Mouse (Mus musculus): ENCODE results near the gene Gng7.
"Not testable (repeated sequence)": the region's sequence is repeated elsewhere in the genome, so short reads cannot be mapped to it uniquely, and the experiment has no call there.

Gene Gng7

DNA sequence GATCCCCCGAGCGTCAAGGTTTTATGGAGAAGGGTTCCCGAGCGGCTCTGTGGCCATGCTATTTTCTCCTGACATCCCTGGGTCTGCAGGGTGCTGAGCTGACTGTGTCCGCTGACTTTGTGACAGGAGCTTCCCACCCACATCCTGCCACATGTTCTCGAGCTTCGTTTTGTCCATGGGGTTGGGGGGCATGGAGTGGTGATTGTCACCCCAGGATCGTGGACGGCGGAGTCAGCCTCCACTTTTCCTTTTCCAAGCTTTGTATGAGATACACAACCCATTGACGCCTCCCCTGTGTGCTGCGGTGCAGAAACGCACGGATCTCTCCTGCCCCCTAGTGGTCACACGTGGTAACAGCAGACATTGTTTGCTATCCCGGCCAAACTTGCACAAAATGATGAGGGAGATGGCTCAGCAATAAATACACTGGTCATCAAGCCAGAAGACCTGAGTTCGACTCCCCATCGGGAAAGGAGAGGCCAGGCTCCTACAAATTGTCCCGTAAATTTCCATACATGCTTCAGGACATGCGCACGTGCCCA lies 19.6 kb downstream of the Gng7 start:
- DNase-seq (ENCODE audit: low read depth, low spot score) = peak; percentile 89

- DNase-seq (ENCODE audit: low read depth, low spot score) = no peak
Observed at GRCm38 (mm10) chr10:80994621-80995020, 20.1 kb downstream of the Gng7 start.

DNA sequence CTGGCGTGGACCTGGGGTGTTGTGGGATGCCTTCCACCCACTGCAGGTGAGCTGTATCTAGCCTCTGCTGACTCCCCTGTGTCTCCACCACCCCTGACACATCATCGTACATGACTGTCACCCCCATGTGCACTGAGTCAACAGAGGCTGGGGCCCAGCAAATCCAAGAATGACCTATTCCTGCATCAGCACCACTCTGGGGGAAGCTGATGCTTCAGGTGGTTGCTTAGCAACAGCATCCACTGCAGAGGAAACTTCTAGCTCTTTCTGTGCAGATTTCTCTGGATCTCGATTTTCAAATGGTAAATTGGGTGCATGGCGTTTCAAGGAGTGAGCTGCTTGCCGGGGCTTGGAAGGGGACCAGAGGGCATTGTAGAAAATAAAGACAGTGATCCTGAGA lies 21.5 kb downstream of the Gng7 start:
- DNase-seq (ENCODE audit: low read depth, low spot score) = no peak

- DNase-seq (ENCODE audit: low read depth, low spot score) = no peak
Observed at GRCm38 (mm10) chr10:80991945-80992344, 22.8 kb downstream of the Gng7 start.

GRCm38 (mm10) chr10:80991007-80991406 lies 23.7 kb downstream of the Gng7 start:
- peak; percentile 80 for DNase-seq (ENCODE audit: low read depth, low spot score)

DNA sequence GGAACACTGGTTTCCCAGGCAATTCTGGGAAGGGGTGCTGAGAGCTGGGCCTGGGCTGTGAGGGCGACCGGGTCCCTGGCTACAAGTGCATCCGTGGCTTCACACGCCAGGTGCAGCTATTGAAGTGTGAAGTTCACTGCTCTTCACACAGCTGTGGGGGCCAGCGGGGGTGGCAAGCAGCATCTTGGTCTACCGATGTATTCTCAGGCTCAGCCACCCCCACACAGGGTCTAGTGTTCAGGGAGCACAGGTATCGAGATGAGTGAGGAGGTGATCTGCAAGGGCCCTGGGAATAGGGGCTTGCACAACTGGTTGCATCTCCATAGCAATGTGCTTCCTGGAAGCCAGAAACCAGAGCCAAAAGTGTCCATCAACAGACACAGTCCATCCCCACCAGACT lies 24.3 kb downstream of the Gng7 start:
- DNase-seq (ENCODE audit: low read depth, low spot score) = peak; percentile 32

DNA sequence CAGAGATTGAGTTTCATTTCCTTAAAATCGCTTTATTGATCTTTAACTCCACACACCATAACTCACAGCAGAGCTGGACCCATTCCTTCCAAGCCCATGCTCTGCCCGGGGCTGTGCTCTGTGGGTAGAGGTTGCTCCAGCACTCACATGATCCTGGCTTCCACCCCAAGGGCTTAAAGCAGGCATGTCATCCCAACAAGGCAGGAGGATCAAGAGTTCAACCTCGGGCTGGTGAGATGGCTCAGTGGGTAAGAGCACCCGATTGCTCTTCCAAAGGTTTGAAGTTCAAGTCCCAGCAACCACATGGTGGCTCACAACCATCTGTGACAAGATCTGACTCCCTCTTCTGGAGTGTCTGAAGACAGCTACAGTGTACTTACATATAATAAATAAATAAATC lies 24.9 kb downstream of the Gng7 start:
- not testable (repeated sequence) for DNase-seq (ENCODE audit: low read depth, low spot score)

DNA sequence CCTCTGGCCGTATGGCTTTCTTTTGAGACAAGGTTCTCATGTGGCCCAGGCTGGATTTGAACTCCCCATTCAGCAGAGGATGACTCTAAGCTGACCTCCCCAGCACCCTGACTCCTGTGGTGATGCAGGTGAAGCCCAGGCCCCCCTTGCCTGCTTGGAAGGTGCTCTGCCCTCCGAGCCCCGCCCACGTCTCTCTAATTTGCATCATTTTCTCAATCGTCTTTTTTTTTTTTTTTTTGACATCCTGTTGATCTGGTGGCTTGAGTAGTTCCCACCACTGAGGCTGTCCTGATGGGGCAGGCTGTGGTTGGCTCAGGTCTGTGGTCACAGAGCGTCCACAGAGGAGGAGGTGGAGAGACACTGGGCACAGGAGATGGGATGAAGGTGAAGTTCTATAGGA lies 25.3 kb downstream of the Gng7 start:
- peak; percentile 77 for DNase-seq (ENCODE audit: low read depth, low spot score)

DNA sequence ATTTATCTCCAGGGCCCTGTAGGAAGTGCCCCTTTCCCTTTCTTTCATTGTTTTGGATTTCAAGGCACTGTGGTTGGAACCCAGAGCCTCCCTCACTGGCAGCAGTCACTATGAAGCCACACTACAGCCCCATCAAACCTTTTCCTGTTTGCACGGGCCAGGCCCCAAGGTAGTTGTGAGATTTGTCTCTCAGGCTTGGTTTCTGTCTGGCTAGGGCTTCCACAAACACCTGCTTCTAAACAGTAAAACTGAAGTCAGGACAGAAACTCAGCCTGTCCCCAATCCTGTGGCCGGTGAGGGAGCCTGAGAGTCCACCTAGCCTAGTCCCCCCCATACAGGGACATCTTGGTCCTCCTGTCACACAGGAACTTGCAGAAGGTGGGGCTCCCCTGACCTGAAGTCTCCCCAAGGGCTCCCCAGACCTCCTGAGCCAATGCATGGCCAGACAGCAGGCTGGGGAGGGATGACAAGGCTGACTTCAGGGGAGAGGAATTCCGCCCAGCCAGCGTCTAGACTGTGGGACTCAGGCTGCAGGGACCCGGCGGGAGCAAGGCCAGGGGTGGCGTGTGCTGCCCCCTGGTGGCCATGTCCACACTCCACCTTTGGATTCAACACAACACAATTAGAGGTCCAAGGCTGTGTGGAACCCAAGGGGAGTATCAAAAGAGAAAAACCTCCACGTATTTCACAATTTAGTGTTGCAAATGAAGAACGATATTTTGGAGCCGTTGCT lies 26.9 kb downstream of the Gng7 start:
- DNase-seq (ENCODE audit: low read depth, low spot score) = peak; percentile 92

DNA sequence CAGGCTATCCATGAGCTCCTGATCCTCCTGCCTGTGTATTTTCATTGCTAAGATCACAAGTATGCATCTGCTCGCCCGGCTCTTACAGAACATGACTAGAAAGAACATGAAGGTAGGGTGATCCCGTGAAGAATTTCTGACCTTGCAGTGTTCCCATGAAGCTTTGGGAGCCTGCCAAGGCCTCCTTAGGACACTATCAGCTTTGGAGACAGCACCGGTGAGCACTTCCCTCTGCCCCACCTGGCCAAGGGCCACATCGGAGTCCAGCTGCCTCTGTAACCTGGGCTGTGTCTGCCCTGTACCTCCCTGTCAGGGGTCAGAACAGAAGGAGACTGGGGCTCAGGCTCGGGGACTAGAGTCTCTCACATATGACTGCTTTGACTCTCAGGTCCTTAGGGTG lies 28.0 kb downstream of the Gng7 start:
- no peak for DNase-seq (ENCODE audit: low read depth, low spot score)

- peak; percentile 71 for DNase-seq (ENCODE audit: low read depth, low spot score)
Observed at GRCm38 (mm10) chr10:80985970-80986701, 28.6 kb downstream of the Gng7 start.

DNA sequence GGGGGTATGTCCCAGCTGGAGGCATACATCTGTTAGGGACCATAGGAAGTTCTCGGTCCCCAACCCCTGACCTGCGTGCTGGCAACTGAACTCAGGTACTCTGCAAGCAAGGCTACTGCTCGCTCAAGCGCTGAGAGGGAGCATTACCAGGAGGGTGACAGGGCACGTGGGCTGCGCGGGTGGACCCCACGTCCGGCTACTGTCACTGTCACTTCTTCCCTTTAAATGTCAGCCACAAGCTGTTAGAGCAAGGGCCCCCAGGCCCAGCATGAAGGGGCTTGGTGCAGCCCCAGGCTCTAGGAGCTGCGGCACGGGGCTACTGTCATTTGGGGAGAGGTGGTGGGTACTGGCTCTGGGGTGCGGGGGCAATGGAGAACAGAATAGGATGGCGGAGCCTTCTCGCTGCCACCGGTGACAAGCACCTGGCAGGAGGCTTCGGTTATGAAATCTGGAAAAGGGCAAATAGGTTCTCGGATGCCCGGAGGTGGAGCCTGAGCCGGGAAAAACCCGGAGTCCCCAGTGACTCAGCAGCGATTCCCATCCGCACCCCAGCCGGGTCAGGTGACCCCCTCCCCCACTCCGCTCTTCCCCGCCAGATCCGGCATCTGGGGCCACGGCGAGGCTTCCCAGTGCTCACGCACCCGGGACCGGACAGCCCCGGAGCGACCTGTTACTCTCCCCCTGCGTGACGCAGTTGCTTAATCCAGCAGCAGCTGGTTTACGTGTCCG lies 29.3 kb downstream of the Gng7 start:
- DNase-seq (ENCODE audit: low read depth, low spot score) = peak; percentile 69

- DNase-seq (ENCODE audit: low read depth, low spot score) = no peak
Observed at GRCm38 (mm10) chr10:80984223-80984622, 30.5 kb downstream of the Gng7 start.

GRCm38 (mm10) chr10:80982381-80982780 lies 32.4 kb downstream of the Gng7 start:
- no peak for DNase-seq (ENCODE audit: low read depth, low spot score)

- DNase-seq (ENCODE audit: low read depth, low spot score) = peak; percentile 29
Observed at GRCm38 (mm10) chr10:80981564-80982112, 33.1 kb downstream of the Gng7 start.

DNA sequence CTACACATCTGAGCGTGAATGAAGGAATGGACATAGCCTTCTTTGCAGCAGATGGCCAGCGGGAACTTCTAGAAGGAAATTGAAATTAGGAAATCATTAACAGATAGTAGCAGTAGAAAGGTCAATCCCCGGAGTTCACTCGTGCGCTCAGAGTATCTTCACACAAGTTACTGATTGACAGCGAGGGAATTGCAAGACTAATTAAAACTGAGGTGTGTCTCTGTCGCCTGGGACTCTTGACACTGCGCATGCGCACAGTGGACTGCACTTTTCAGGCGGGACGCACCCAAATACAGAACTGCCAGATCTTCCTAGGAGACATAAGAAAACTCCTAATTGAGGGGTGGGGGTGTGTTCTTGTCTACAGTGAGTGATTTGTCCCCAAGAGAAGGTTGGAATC lies 39.3 kb downstream of the Gng7 start:
- DNase-seq (ENCODE audit: low read depth, low spot score) = no peak

GRCm38 (mm10) chr10:80973722-80974121 lies 41.0 kb downstream of the Gng7 start:
- DNase-seq (ENCODE audit: low read depth, low spot score) = no peak

DNA sequence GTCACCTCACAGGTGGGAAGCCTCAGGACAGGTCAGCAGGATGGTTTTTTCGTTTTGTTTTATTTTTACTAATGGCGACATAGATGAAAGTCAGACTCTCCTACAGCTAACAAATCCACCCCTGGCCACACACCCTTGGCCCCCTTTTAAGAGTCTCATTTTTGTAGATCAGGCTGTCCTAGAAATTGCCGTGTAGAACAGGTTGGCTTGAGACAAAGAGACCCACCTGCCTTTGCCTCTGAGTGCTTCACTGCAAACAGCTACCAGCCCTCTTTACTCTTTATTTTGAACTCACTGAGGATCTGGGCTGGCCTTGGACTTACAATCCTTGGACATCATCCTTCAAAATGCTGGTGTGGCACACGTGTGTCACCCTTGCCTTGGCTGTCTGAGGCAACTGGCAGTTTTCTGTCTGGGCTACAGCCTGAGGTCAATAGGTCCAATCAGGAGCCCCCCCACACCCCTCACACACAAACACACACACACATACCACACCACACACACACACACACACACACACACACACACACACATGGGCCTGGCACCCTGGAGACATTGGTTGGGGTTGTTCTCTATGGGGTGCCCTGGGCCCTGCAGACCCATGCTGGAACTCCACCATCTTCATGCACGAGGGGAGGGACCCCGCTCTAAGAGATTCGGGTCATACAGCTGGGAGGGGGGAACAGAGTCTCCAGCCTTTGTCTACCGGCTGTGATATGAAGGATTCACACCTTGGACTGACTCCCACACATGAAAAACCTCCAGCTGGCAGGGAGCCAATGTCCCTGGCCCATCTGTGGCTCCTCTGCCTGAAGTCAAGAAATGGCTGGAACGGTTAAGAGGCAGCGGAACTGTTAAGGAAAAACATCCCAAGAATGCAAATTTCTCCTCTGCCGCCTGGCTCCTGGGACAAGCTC lies 42.4 kb downstream of the Gng7 start:
- DNase-seq (ENCODE audit: low read depth, low spot score) = no peak

DNA sequence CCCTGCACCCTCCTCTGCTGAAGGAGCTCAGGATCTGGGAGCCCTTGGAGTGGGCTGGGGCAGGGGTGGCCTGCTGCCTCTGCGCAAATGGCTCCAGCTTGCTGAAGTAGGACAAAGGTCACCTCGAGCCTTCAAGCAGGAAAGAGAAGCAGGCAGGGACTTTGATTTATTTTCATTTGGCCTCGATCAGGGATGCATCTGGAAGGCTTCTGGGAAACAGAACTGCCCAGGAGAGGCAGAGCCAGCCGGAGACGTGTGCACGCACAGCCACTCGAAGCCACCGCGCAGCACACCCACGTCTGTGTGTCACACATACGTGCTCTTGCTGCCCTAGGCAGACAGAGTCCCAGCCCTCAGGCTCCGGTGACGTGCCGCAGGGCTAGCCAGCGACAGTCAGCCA lies 43.2 kb downstream of the Gng7 start:
- no peak for DNase-seq (ENCODE audit: low read depth, low spot score)

- DNase-seq (ENCODE audit: low read depth, low spot score) = no peak
Observed at GRCm38 (mm10) chr10:80970159-80970558, 44.6 kb downstream of the Gng7 start.

DNA sequence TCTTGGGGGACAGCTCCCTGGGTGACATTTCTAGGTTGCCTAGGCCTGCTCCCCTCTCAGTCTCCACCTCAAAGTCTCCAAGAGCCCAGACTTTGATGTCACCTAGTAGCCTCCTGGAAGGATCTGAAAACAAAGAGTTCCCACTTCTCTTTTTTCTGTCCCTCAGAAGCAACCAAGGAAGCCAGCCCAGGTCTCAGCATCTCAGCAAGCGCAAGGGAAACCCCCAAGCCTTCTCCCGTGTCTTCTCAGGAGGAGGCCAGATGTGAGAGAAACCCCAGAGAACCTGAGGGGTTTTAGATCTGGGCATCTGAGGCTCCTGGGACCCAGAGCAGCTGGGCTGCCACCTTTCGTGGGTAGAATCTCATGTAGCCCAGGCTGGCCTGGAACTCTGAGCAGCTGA lies 45.4 kb downstream of the Gng7 start:
- no peak for DNase-seq (ENCODE audit: low read depth, low spot score)

All from CD4-positive, CD25-positive, alpha-beta regulatory T cell, adult 2 months (primary cell).